Mouse (Mus musculus) spleen, adult 2 months (tissue): ENCODE measurements around the gene Hoxd3. TPM values are rescaled to one million over a fixed set of nuclear protein-coding genes. Genes with fewer than 3 reads are reported as not detected.

ENCODE experiments used
- DNase-seq, 2 experiments: peaks; one replicate each; pipeline versions ENCODE4 v3.0.0 to v3.0.0-alpha.2; 2012 to 2021; ENCODE audit warnings: low spot score in 2 of 2, low read depth in 1 of 2
- H3K27ac ChIP-seq: fragments of 200-500 bp; 2 replicates; pipeline ENCODE4 v1.5.1; 2012; ENCODE audit warnings: low read length, inconsistent platforms; ENCODE audit not compliant: insufficient read depth
- H3K27me3 ChIP-seq: fragments of 200-500 bp; 2 replicates; pipeline ENCODE4 v1.6.1; 2012; ENCODE audit warnings: mild to moderate bottlenecking, moderate library complexity, low read length, inconsistent platforms; ENCODE audit not compliant: control insufficient read depth, insufficient read depth
- H3K36me3 ChIP-seq: fragments of 200-500 bp; 2 replicates; pipeline ENCODE4 v1.6.1; 2012; ENCODE audit warnings: mild to moderate bottlenecking, low read length, inconsistent platforms; ENCODE audit not compliant: control insufficient read depth, insufficient read depth
- H3K4me1 ChIP-seq: fragments of 200-500 bp; 2 replicates; pipeline ENCODE4 v1.6.1; 2011; ENCODE audit warnings: inconsistent platforms; ENCODE audit not compliant: control insufficient read depth, insufficient read depth, insufficient read length
- H3K4me3 ChIP-seq: fragments of 200-500 bp; 2 replicates; pipeline ENCODE4 v1.5.1; 2011; ENCODE audit warnings: mild to moderate bottlenecking, inconsistent platforms; ENCODE audit not compliant: insufficient read depth, insufficient read length; ENCODE audit errors: extremely low read depth
- CTCF ChIP-seq: fragments of 200-500 bp; IDR thresholded peaks from 2 replicates; pipeline ENCODE4 v1.5.1; 2011; ENCODE audit warnings: mild to moderate bottlenecking, inconsistent platforms; ENCODE audit not compliant: insufficient read depth, insufficient read length, insufficient replicate concordance; ENCODE audit errors: extremely low read depth
- POLR2A ChIP-seq: fragments of 200-500 bp; IDR thresholded peaks from 2 replicates; pipeline ENCODE4 v1.6.1; 2011; ENCODE audit warnings: low read depth, low read length, inconsistent platforms
- WGBS: fragments of 180-500 bp; shearing (Covaris S2); methylation state at CpG from one replicate; pipeline ENCODE4 v1.1.7; 2018; 5-methylcytosine and 5-hydroxymethylcytosine counted together
- polyA plus RNA-seq: library from polyadenylated mRNA; depleted of rRNA; stranded (reverse); fragments of >200 nt; gene quantifications from 2 replicates; pipeline ENCODE4 v1.2.3, GENCODE M21; 2012

Hoxd3 gene
- polyA plus RNA-seq, 1 experiment = not detected

DNA sequence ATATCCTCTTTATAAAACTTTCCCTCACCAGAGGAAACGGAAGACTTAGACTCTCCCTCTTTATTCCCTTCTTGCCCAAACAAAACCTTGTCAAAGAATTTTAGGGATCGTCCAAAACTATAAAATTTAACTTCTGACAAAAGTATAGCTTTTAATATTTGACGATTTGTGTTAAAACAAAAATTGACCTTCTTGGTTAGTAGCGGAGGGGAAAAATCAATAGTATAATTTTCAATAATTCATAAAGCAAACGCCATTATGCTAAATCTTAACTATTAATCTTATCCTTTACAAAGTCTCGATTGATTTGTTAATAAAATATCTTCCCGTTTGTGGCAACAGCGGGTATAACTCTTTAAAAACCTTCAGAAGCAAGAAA, 21.4 kb upstream of the Hoxd3 start:
- 11% methylated on average over 8 of the region's 8 CpGs for WGBS
- DNase-seq = no peak
- peaks cover 54% of the 10 kb centered on the region for H3K27me3 ChIP-seq
- no peaks in the 10 kb centered on the region for H3K4me1 ChIP-seq
- no peak for TF ChIP-seq POLR2A
- H3K4me3 ChIP-seq = no peak overlapping the region
- no peak overlapping the region for H3K27ac ChIP-seq
- no peaks in the 10 kb centered on the region for H3K36me3 ChIP-seq

- no peak for DNase-seq
- no peak for TF ChIP-seq POLR2A
- TF ChIP-seq CTCF = no peak
- H3K27me3 ChIP-seq = peaks cover 59% of the 10 kb centered on the region
- H3K4me1 ChIP-seq = no peaks in the 10 kb centered on the region
- no peaks in the 10 kb centered on the region for H3K36me3 ChIP-seq
- 10% methylated on average over 56 of the region's 56 CpGs for WGBS
- H3K4me3 ChIP-seq = no peak within 1 kb of the TSS
- no peak within 1 kb of the TSS for H3K27ac ChIP-seq
These were observed 20.4 kb upstream of the Hoxd3 start, which contains the start of gene Hoxd10 for GRCm38 (mm10) chr2:74691022-74691951. Hoxd10 (plus strand) TSS chr2:74691924.

- H3K27ac ChIP-seq = no peak overlapping the region
- H3K27me3 ChIP-seq = peaks cover 58% of the 10 kb centered on the region
- H3K4me3 ChIP-seq = no peak overlapping the region
- 7% methylated on average over 35 of the region's 35 CpGs for WGBS
- no peaks in the 10 kb centered on the region for H3K36me3 ChIP-seq
- no peak for TF ChIP-seq CTCF
- TF ChIP-seq POLR2A = no peak
- no peaks in the 10 kb centered on the region for H3K4me1 ChIP-seq
- DNase-seq = no peak
These were observed 19.5 kb upstream of the Hoxd3 start for GRCm38 (mm10) chr2:74691995-74692807.

DNA sequence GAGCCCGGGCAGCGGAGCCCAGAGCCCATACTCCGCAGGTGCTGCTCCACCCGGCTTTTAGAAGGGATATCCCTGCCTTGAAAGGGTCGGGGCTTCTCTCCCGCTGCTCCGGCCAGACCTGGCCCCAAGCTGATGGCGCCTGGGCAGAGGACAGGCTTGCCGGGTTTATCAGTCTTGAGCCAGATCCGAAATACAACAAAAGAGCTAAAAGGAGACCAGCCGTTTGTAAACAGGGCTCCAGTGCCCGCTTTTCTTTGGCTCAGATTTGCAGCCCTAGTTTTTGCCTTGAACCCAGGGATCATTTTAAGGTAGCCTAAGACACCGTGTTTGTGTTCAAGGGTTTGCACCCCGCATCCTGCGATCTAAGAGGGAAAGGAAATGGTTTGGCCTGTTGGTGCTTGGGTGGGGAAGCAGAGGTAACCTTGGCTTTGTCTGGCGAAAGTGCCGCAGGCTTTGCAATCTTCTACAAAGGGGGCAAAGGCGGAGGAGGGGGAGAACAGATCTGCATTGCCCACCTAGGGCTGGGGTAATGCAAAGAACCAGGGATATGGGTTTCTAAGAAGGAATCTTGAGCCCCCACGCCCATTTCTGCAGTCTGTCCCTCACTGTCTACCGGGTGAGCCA, 18.8 kb upstream of the Hoxd3 start:
- peaks cover 58% of the 10 kb centered on the region for H3K27me3 ChIP-seq
- 6% methylated on average over 20 of the region's 20 CpGs for WGBS

GRCm38 (mm10) chr2:74693432-74693827, 18.3 kb upstream of the Hoxd3 start:
- TF ChIP-seq CTCF (no peak), POLR2A (no peak)
- Histone ChIP-seq H3K27ac (no peak overlapping the region), H3K27me3 (peaks cover 61% of the 10 kb centered on the region), H3K4me3 (no peak overlapping the region), H3K4me1 (peaks cover 7% of the 10 kb centered on the region; the same call in 1 of the 2 replicates), H3K36me3 (no peaks in the 10 kb centered on the region)
- DNase-seq = no peak
- 27% methylated on average over 4 of the region's 4 CpGs for WGBS

More for the DNA sequence above, 18.8 kb upstream of the Hoxd3 start:
- no peak overlapping the region for H3K27ac ChIP-seq
- TF ChIP-seq CTCF = no peak
- TF ChIP-seq POLR2A = no peak
- H3K4me3 ChIP-seq = no peak overlapping the region
- no peaks in the 10 kb centered on the region for H3K36me3 ChIP-seq
- DNase-seq = no peak
- H3K4me1 ChIP-seq = peaks cover 2% of the 10 kb centered on the region; the same call in 1 of the 2 replicates

DNA sequence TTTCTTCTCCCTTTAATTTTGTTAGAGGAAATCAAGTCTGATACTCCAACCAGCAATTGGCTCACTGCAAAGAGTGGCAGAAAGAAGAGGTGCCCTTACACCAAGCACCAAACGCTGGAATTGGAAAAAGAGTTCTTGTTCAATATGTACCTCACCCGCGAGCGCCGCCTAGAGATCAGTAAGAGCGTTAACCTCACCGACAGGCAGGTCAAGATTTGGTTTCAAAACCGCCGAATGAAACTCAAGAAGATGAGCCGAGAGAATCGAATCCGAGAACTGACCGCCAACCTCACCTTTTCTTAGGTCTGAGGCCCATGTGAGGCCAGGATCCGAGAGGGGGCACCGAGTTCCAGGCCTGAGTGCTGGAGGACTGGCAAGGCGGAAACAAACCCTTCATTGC, 17.7 kb upstream of the Hoxd3 start:
- peaks cover 64% of the 10 kb centered on the region for H3K27me3 ChIP-seq
- DNase-seq = no peak
- WGBS = 6% methylated on average over 16 of the region's 16 CpGs
- peaks cover 9% of the 10 kb centered on the region; the same call in 1 of the 2 replicates for H3K4me1 ChIP-seq
- H3K4me3 ChIP-seq = no peak overlapping the region
- no peak for TF ChIP-seq CTCF
- no peak for TF ChIP-seq POLR2A
- H3K27ac ChIP-seq = no peak overlapping the region
- H3K36me3 ChIP-seq = no peaks in the 10 kb centered on the region
